Mouse (Mus musculus) lung, postnatal 0 days (tissue): Measurements from ENCODE around the gene Dglucy. TPM values are rescaled to one million over a fixed set of nuclear protein-coding genes. Genes with fewer than 3 reads are reported as not detected.

Experiments
- ATAC-seq: fragments of 200-750 bp; cut with Nextera tagmentation; 2 replicates; pipeline ENCODE4 v1.8.0; 2017; ENCODE audit warnings: moderate library complexity
- DNase-seq: peaks from one replicate; pipeline ENCODE4 v3.0.0-alpha.2; 2016; ENCODE audit warnings: low spot score
- H3K27ac ChIP-seq: fragments of 300-500 bp; sonication (generic); 2 replicates; pipeline ENCODE4 v1.5.1; 2014; ENCODE audit warnings: antibody characterized with exemption, mild to moderate bottlenecking, low read length, mixed read lengths
- H3K27me3 ChIP-seq: fragments of 300-500 bp; sonication (generic); replicated peaks from 2 replicates; pipeline ENCODE4 v1.6.1; 2014; ENCODE audit warnings: low read length, mixed read lengths; ENCODE audit not compliant: insufficient read depth
- H3K36me3 ChIP-seq: fragments of 300-500 bp; sonication (generic); 2 replicates; pipeline ENCODE4 v1.6.1; 2014; ENCODE audit warnings: low read length, mixed read lengths; ENCODE audit not compliant: insufficient read depth
- H3K4me1 ChIP-seq: fragments of 300-500 bp; sonication (generic); 2 replicates; pipeline ENCODE4 v1.6.1; 2014; ENCODE audit warnings: antibody characterized with exemption, low read depth, low read length, mixed read lengths; ENCODE audit not compliant: insufficient read depth
- H3K4me2 ChIP-seq: fragments of 300-500 bp; sonication (generic); replicated peaks from 2 replicates; pipeline ENCODE4 v1.6.1; 2014; ENCODE audit warnings: low read depth, mild to moderate bottlenecking, low read length, moderate library complexity, mixed read lengths
- H3K4me3 ChIP-seq: fragments of 300-500 bp; sonication (generic); 2 replicates; pipeline ENCODE4 v1.5.1; 2014; ENCODE audit warnings: low read depth, low read length
- H3K9ac ChIP-seq: fragments of 300-500 bp; sonication (generic); replicated peaks from 2 replicates; pipeline ENCODE4 v1.6.1; 2014; ENCODE audit warnings: low read depth, mild to moderate bottlenecking
- H3K9me3 ChIP-seq: fragments of 300-500 bp; sonication (generic); 2 replicates; pipeline ENCODE4 v1.6.1; 2016; ENCODE audit warnings: low read length, mixed read lengths
- CTCF ChIP-seq: IDR thresholded peaks from 2 replicates; pipeline ENCODE4 v1.5.1; 2016; ENCODE audit warnings: antibody characterized with exemption, mild to moderate bottlenecking
- EP300 ChIP-seq: IDR thresholded peaks from 2 replicates; pipeline ENCODE4 v1.6.1; 2016; ENCODE audit warnings: antibody characterized with exemption, mild to moderate bottlenecking, control low read depth
- WGBS: fragments of 180-500 bp; shearing (Covaris S2); extraction: QIAGEN DNeasy Blood & Tissue Kit; methylation state at CpG from one replicate; pipeline ENCODE4 v1.1.7; 2014; 5-methylcytosine and 5-hydroxymethylcytosine counted together
- polyA plus RNA-seq: library from polyadenylated mRNA; unstranded; fragments of >200 nt; fragmentation: Nextera tagmentation; extraction: Ambion mirVana; gene quantifications from 2 replicates; pipeline ENCODE4 v1.2.1, GENCODE M21; 2015

The Dglucy gene
- polyA plus RNA-seq, 1 experiment from 2014 or later: 2.1 TPM

DNA sequence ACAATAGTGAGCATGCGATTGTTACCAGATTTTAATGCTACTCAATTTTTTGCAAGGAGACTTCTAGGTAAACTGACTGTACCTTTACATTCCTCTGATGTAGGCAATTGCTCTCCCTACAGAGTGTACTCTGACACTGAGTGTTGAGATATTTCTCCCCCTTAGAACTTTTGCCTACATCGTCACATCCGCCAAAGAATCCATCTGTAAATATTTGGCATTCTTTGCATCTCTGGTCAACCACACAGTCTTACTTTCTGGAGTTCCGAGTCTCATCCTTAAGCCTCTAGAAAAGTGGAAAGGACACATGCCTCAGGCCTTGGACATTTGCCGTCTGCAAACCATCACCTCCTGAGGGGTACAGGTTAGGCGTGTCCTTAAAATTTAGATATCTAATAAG, 1.9 kb upstream of the Dglucy start:
- Histone ChIP-seq H3K4me2 (no peak overlapping the region), H3K9me3 (no peaks in the 10 kb centered on the region), H3K27ac (no peak overlapping the region), H3K4me1 (peaks cover 11% of the 10 kb centered on the region; the same call in 1 of the 2 replicates), H3K36me3 (no peaks in the 10 kb centered on the region), H3K27me3 (no peaks in the 10 kb centered on the region), H3K9ac (no peak overlapping the region), H3K4me3 (no peak overlapping the region)
- no peak for ATAC-seq
- DNase-seq: no peak
- WGBS: 57% methylated on average over 6 of the region's 6 CpGs
- TF ChIP-seq CTCF: no peak

DNA sequence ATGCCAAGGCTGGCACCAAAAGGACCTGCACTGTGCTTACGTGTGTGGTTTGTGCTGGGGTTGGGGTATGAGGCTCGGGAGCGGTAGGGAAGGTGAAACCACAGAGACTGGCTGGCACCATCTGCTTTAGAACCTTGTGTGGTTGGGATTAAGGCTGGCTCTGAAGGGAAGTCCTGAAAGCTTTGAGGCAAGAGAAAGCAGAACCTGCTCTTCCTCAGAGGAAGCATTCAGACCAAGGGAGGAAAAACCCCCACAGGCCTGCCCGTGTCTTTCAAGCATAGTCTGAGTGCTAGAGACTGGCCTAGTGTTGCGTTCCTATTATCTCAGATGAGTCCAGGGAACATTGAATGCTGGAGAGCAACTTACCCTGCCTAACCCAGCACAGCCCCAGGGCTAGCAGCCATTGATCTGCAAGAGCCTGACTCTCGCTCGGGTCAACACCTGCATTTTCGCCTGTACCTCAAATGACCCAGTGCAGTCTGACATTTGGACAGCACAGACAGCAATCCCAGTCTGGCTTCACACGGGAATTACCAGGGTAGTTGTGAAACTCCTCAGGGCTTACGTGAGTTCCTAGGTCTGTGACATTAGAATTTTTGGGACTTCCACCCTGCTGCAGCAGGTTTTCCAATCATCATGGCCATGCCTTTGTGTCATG, 452 bp upstream of the Dglucy start:
- peak; percentile 8 for ATAC-seq
- H3K9ac ChIP-seq: no peak overlapping the region; the same call in 1 of the 2 replicates

DNA sequence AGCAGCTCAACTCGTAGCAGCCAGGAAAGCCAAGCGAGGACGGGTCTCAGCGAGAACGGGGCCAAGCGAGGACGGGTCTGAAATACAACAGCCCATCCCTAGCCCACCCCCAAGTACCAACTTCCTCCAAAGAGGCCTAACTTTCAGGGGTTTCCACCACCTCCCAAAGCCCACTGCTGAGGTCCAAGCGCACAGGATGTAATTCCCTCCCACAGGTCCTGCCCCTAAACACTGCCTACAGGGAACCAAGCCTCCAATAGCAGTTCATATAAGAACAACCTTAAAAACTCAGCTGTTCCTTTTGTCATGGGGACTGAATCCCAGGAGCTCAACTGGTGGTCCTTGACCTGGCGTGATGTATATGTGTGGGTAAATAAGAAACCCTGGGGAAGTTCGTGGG, 1.6 kb downstream of the Dglucy start:
- Histone ChIP-seq H3K27ac (no peak overlapping the region), H3K4me2 (no peak overlapping the region), H3K27me3 (no peaks in the 10 kb centered on the region), H3K4me3 (no peak overlapping the region), H3K4me1 (peaks cover 11% of the 10 kb centered on the region; the same call in 1 of the 2 replicates), H3K9ac (no peak overlapping the region), H3K36me3 (no peaks in the 10 kb centered on the region), H3K9me3 (no peaks in the 10 kb centered on the region)
- DNase-seq (no peak), ATAC-seq (no peak)
- 93% methylated on average over 10 of the region's 10 CpGs for WGBS
- TF ChIP-seq EP300 (no peak), CTCF (no peak)

More for the DNA sequence above, 452 bp upstream of the Dglucy start:
- Histone ChIP-seq H3K36me3 (no peaks in the 10 kb centered on the region), H3K27ac (no peak overlapping the region), H3K4me1 (peaks cover 11% of the 10 kb centered on the region; the same call in 1 of the 2 replicates), H3K4me3 (peak overlapping the region; percentile 31; the same call in 1 of the 2 replicates), H3K27me3 (no peaks in the 10 kb centered on the region), H3K4me2 (peak overlapping the region; percentile 59), H3K9me3 (no peaks in the 10 kb centered on the region)
- WGBS: 68% methylated on average over 10 of the region's 10 CpGs
- DNase-seq: no peak
- no peak for TF ChIP-seq CTCF

DNA sequence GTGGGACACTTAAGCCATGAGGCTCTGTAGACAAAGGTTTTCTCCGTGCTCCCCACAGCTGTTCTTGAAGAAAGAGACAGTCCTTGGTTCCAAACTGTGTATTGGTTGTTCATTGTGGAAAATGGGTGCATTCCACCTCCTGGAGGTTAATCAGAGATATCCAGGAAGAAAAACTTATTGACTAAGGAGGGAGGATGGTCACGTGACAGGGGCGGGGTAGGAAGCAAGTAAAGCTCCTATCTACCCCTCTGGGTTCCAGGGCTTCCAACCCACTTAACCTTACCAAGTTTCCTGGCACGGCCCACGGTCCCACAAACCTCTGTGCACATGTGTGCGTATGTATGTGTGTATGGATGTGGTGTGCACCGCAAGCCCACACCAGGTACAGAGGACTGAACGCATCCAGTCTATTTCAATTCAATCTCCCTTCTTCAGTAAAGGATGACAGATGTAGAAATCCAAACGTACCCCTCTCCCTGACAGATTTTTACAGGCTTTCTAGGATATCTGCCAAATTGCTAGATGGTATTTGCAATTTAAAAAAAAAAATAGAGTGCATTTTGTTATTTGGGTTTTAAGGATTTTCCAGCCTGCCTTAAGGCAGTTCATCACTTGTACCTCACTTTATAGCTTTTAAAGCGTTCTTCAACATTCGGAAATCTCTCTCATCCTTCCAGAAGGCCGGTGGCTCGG, 2.7 kb downstream of the Dglucy start:
- H3K27ac ChIP-seq: no peak overlapping the region
- ATAC-seq (no peak), DNase-seq (no peak)
- no peak overlapping the region for H3K4me3 ChIP-seq
- peaks cover 11% of the 10 kb centered on the region; the same call in 1 of the 2 replicates for H3K4me1 ChIP-seq
- WGBS: 86% methylated on average over 13 of the region's 13 CpGs
- H3K36me3 ChIP-seq: no peaks in the 10 kb centered on the region
- no peaks in the 10 kb centered on the region for H3K9me3 ChIP-seq
- TF ChIP-seq EP300 (no peak), CTCF (no peak)
- H3K27me3 ChIP-seq: no peaks in the 10 kb centered on the region
- no peak overlapping the region for H3K4me2 ChIP-seq
- H3K9ac ChIP-seq: no peak overlapping the region

DNA sequence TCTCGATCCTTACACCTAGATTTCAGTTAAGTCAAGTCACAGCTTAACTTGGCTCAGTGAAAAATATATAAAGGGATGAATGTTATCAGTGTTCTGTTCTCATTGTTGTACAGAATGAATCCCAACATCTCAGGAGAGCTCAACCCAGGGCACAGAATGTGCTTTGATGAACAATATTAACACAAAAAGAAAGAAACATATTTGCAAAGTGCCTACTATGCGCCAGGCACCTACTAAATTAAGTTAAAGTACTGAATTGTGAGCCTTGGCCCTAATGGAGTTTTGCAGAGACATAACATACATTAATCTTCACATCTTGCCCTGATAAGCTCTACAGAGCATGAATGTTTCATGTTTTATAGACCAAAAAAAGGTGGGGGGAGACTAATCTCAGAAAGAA, 5.3 kb downstream of the Dglucy start:
- Histone ChIP-seq H3K9ac (no peak overlapping the region), H3K9me3 (no peaks in the 10 kb centered on the region), H3K4me3 (no peak overlapping the region), H3K4me2 (no peak overlapping the region), H3K36me3 (no peaks in the 10 kb centered on the region), H3K27me3 (no peaks in the 10 kb centered on the region), H3K27ac (no peak overlapping the region), H3K4me1 (peaks cover 9% of the 10 kb centered on the region; the same call in 1 of the 2 replicates)
- ATAC-seq (no peak), DNase-seq (no peak)
- WGBS: 83% methylated on average over 2 of the region's 2 CpGs
- TF ChIP-seq CTCF (no peak), EP300 (no peak)

DNA sequence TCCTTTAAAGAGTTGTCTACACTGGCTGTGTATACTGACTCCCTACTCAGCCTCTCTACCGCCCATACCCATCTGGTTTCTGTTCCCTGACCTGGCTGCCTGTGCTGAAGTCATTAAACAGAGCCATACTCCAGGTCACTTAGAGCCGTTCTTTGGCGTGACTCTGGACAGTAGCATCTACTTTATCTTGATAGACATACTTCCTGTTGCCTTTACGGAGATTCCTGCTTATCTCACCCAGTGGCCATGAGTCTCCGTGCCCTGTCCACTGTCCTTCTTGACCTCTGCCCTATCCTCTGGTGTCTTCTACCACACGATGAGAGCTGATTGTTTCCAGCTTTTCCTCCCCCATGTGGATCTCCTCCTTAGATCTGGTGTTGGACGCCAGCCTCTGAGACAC, 6.5 kb downstream of the Dglucy start:
- no peak overlapping the region for H3K4me3 ChIP-seq
- WGBS: 32% methylated on average over 7 of the region's 7 CpGs

More for the DNA sequence above, 6.5 kb downstream of the Dglucy start:
- no peaks in the 10 kb centered on the region for H3K36me3 ChIP-seq
- no peaks in the 10 kb centered on the region for H3K4me1 ChIP-seq
- no peaks in the 10 kb centered on the region for H3K9me3 ChIP-seq
- H3K4me2 ChIP-seq: no peak overlapping the region
- peak; percentile 55 for DNase-seq
- no peak overlapping the region for H3K27ac ChIP-seq
- no peak overlapping the region for H3K9ac ChIP-seq
- no peaks in the 10 kb centered on the region for H3K27me3 ChIP-seq
- ATAC-seq: peak; percentile 74
- no peak for TF ChIP-seq CTCF
- TF ChIP-seq EP300: peak; percentile 67
